Mouse (Mus musculus) neural tube, embryonic 12.5 days (tissue): ENCODE measurements around the gene Zfp174. TPM values are rescaled to one million over a fixed set of nuclear protein-coding genes. Genes with fewer than 3 reads are reported as not detected.
"Not testable (repeated sequence)": the region's sequence is repeated elsewhere in the genome, so short reads cannot be mapped to it uniquely, and the experiment has no call there.

Experiments
- ATAC-seq: fragments of 200-750 bp; cut with Nextera tagmentation; 2 replicates; pipeline ENCODE4 v1.8.0; 2017; ENCODE audit warnings: low read depth, mild to moderate bottlenecking, moderate TSS enrichment, moderate library complexity; ENCODE audit not compliant: low FRiP score
- H3K27ac ChIP-seq: fragments of 300-500 bp; sonication (generic); 2 replicates; pipeline ENCODE4 v1.5.1; 2016
- H3K27me3 ChIP-seq: fragments of 300-500 bp; sonication (generic); replicated peaks from 2 replicates; pipeline ENCODE4 v1.6.1; 2016; ENCODE audit warnings: mild to moderate bottlenecking
- H3K36me3 ChIP-seq: fragments of 300-500 bp; sonication (generic); 2 replicates; pipeline ENCODE4 v1.6.1; 2016; ENCODE audit warnings: mild to moderate bottlenecking
- H3K4me1 ChIP-seq: fragments of 300-500 bp; sonication (generic); 2 replicates; pipeline ENCODE4 v1.6.1; 2016
- H3K4me2 ChIP-seq: fragments of 300-500 bp; sonication (generic); replicated peaks from 2 replicates; pipeline ENCODE4 v1.6.1; 2016; ENCODE audit warnings: mild to moderate bottlenecking
- H3K4me3 ChIP-seq: fragments of 300-500 bp; sonication (generic); 2 replicates; pipeline ENCODE4 v1.5.1; 2016
- H3K9ac ChIP-seq: fragments of 300-500 bp; sonication (generic); 2 replicates; pipeline ENCODE4 v1.6.1; 2016; ENCODE audit warnings: mild to moderate bottlenecking
- H3K9me3 ChIP-seq: fragments of 300-500 bp; sonication (generic); 2 replicates; pipeline ENCODE4 v1.6.1; 2016; ENCODE audit warnings: mild to moderate bottlenecking
- WGBS: fragments of 180-500 bp; shearing (Covaris S2); methylation state at CpG from one replicate; pipeline ENCODE4 v1.1.7; 2016; 5-methylcytosine and 5-hydroxymethylcytosine counted together
- polyA plus RNA-seq: library from polyadenylated mRNA; unstranded; fragments of >200 nt; fragmentation: Nextera tagmentation; extraction: Ambion mirVana; gene quantifications from 2 replicates; pipeline ENCODE4 v1.2.1, GENCODE M21; 2016

The Zfp174 gene
- 1.6 and 2.0 TPM in 2 replicates for polyA plus RNA-seq

- Histone ChIP-seq H3K4me2 (peak within 1 kb of the TSS; percentile 65), H3K9me3 (no peaks in the 10 kb centered on the region), H3K9ac (peak within 1 kb of the TSS; percentile 52), H3K27me3 (no peaks in the 10 kb centered on the region), H3K4me1 (peaks cover 5% of the 10 kb centered on the region; the same call in 1 of the 2 replicates), H3K4me3 (peak within 1 kb of the TSS; percentile 63), H3K36me3 (no peaks in the 10 kb centered on the region), H3K27ac (no peak within 1 kb of the TSS)
- WGBS, result 5% methylated on average over 38 of the region's 38 CpGs
- peak; percentile 100 for ATAC-seq
Observed at GRCm38 (mm10) chr16:3846711-3847518, at the start of gene Zfp174. Gene Zfp174, plus strand, starts transcription at chr16:3847268.

GRCm38 (mm10) chr16:3808176-3808575, 38.9 kb upstream of the Zfp174 start:
- Histone ChIP-seq H3K9ac (no peak overlapping the region), H3K4me2 (no peak overlapping the region), H3K4me1 (no peaks in the 10 kb centered on the region), H3K27me3 (no peaks in the 10 kb centered on the region), H3K4me3 (no peak overlapping the region), H3K27ac (no peak overlapping the region), H3K9me3 (0 out of 2 replicates have a peak, but pooled peaks cover 4% of the 10 kb centered on the region), H3K36me3 (no peaks in the 10 kb centered on the region)
- ATAC-seq, result no peak
- WGBS, result 91% methylated on average over 3 of the region's 3 CpGs

GRCm38 (mm10) chr16:3814667-3815066, 32.4 kb upstream of the Zfp174 start:
- WGBS, result 83% methylated on average over 6 of the region's 6 CpGs
- H3K36me3 ChIP-seq, H3K9ac ChIP-seq, H3K4me3 ChIP-seq, H3K27me3 ChIP-seq, H3K4me1 ChIP-seq, H3K27ac ChIP-seq, H3K9me3 ChIP-seq, ATAC-seq, H3K4me2 ChIP-seq: not testable (repeated sequence)

- Histone ChIP-seq H3K27me3 (no peaks in the 10 kb centered on the region), H3K4me3 (no peak overlapping the region), H3K9me3 (no peaks in the 10 kb centered on the region), H3K9ac (no peak overlapping the region), H3K27ac (no peak overlapping the region), H3K4me1 (no peaks in the 10 kb centered on the region), H3K4me2 (no peak overlapping the region), H3K36me3 (no peaks in the 10 kb centered on the region)
- ATAC-seq, result no peak
- 89% methylated on average over 2 of the region's 2 CpGs for WGBS
Observed at GRCm38 (mm10) chr16:3820202-3820601, 26.9 kb upstream of the Zfp174 start.

- Histone ChIP-seq H3K4me1 (no peaks in the 10 kb centered on the region), H3K27ac (no peak overlapping the region), H3K4me2 (no peak overlapping the region), H3K9me3 (no peaks in the 10 kb centered on the region), H3K36me3 (no peaks in the 10 kb centered on the region), H3K27me3 (no peaks in the 10 kb centered on the region), H3K4me3 (no peak overlapping the region), H3K9ac (no peak overlapping the region)
- no peak for ATAC-seq
- WGBS, result 57% methylated on average over 3 of the region's 3 CpGs
Observed at GRCm38 (mm10) chr16:3828021-3828420, 19.0 kb upstream of the Zfp174 start.

GRCm38 (mm10) chr16:3829727-3830126, 17.3 kb upstream of the Zfp174 start:
- Histone ChIP-seq H3K36me3 (no peaks in the 10 kb centered on the region), H3K4me3 (no peak overlapping the region), H3K9ac (no peak overlapping the region), H3K9me3 (no peaks in the 10 kb centered on the region), H3K4me2 (no peak overlapping the region), H3K4me1 (no peaks in the 10 kb centered on the region), H3K27me3 (no peaks in the 10 kb centered on the region), H3K27ac (no peak overlapping the region)
- ATAC-seq, result no peak
- whole genome bisulfite sequencing, result 91% methylated on average over 2 of the region's 2 CpGs

- Histone ChIP-seq H3K36me3 (no peaks in the 10 kb centered on the region), H3K4me1 (no peaks in the 10 kb centered on the region), H3K4me3 (no peak within 1 kb of the TSS), H3K9me3 (no peaks in the 10 kb centered on the region), H3K27me3 (no peaks in the 10 kb centered on the region), H3K27ac (no peak within 1 kb of the TSS), H3K9ac (no peak within 1 kb of the TSS), H3K4me2 (no peak within 1 kb of the TSS)
- no peak for ATAC-seq
Observed at GRCm38 (mm10) chr16:3830588-3831109, 16.4 kb upstream of the Zfp174 start, which contains the start of gene Olfr15. Gene Olfr15, plus strand, starts transcription at chr16:3830878.

- H3K27ac ChIP-seq, result no peak overlapping the region
- no peaks in the 10 kb centered on the region for H3K36me3 ChIP-seq
- H3K9me3 ChIP-seq, result no peaks in the 10 kb centered on the region
- H3K4me3 ChIP-seq, result no peak overlapping the region
- no peak overlapping the region for H3K9ac ChIP-seq
- no peak for ATAC-seq
- no peak overlapping the region for H3K4me2 ChIP-seq
- WGBS, result 82% methylated on average over 2 of the region's 2 CpGs
- H3K4me1 ChIP-seq, result no peaks in the 10 kb centered on the region
- H3K27me3 ChIP-seq, result no peaks in the 10 kb centered on the region
Observed at GRCm38 (mm10) chr16:3835461-3835860, 11.6 kb upstream of the Zfp174 start.

GRCm38 (mm10) chr16:3839157-3839885, 7.7 kb upstream of the Zfp174 start:
- Histone ChIP-seq H3K27ac (no peak overlapping the region), H3K27me3 (no peaks in the 10 kb centered on the region), H3K4me2 (no peak overlapping the region), H3K36me3 (no peaks in the 10 kb centered on the region), H3K4me1 (no peaks in the 10 kb centered on the region), H3K9ac (no peak overlapping the region), H3K4me3 (no peak overlapping the region), H3K9me3 (no peaks in the 10 kb centered on the region)
- WGBS, result 62% methylated on average over 17 of the region's 17 CpGs
- no peak for ATAC-seq

- H3K27me3 ChIP-seq, result no peaks in the 10 kb centered on the region
- peaks cover 5% of the 10 kb centered on the region; the same call in 1 of the 2 replicates for H3K4me1 ChIP-seq
- WGBS, result 39% methylated on average over 4 of the region's 4 CpGs
- no peak overlapping the region for H3K9ac ChIP-seq
- ATAC-seq, result no peak
- H3K4me2 ChIP-seq, result no peak overlapping the region
- H3K4me3 ChIP-seq, result no peak overlapping the region
- no peak overlapping the region for H3K27ac ChIP-seq
- no peaks in the 10 kb centered on the region for H3K36me3 ChIP-seq
- H3K9me3 ChIP-seq, result no peaks in the 10 kb centered on the region
Observed at GRCm38 (mm10) chr16:3842989-3843388, 4.1 kb upstream of the Zfp174 start.

GRCm38 (mm10) chr16:3843796-3844195, 3.3 kb upstream of the Zfp174 start:
- no peaks in the 10 kb centered on the region for H3K9me3 ChIP-seq
- no peak overlapping the region for H3K27ac ChIP-seq
- no peak overlapping the region for H3K4me2 ChIP-seq
- peaks cover 5% of the 10 kb centered on the region; the same call in 1 of the 2 replicates for H3K4me1 ChIP-seq
- no peak overlapping the region for H3K9ac ChIP-seq
- H3K27me3 ChIP-seq, result no peaks in the 10 kb centered on the region
- no peak for ATAC-seq
- H3K36me3 ChIP-seq, result no peaks in the 10 kb centered on the region
- WGBS, result 68% methylated on average over 1 of the region's 1 CpGs
- no peak overlapping the region for H3K4me3 ChIP-seq

GRCm38 (mm10) chr16:3847871-3848270, 803 bp downstream of the Zfp174 start:
- Histone ChIP-seq H3K9me3 (no peaks in the 10 kb centered on the region), H3K9ac (no peak overlapping the region; the same call in 1 of the 2 replicates), H3K27me3 (no peaks in the 10 kb centered on the region), H3K27ac (no peak overlapping the region), H3K36me3 (no peaks in the 10 kb centered on the region), H3K4me3 (peak overlapping the region; percentile 63; the same call in 1 of the 2 replicates), H3K4me1 (peaks cover 7% of the 10 kb centered on the region; the same call in 1 of the 2 replicates), H3K4me2 (peak overlapping the region; percentile 65)
- ATAC-seq, result no peak
- 67% methylated on average over 4 of the region's 4 CpGs for WGBS
